Mouse (Mus musculus) T-helper 1 cell (primary cell): ENCODE measurements around the gene Rufy3.

ENCODE experiments used
- in situ Hi-C: fragments of 300-600 bp; cut with MboI, MseI; formaldehyde crosslinking; loops from one replicate; pipeline ENCODE4 v1.15.1; 2025; ENCODE audit warnings: high pct_unique_total_duplicates

Gene Rufy3

DNA sequence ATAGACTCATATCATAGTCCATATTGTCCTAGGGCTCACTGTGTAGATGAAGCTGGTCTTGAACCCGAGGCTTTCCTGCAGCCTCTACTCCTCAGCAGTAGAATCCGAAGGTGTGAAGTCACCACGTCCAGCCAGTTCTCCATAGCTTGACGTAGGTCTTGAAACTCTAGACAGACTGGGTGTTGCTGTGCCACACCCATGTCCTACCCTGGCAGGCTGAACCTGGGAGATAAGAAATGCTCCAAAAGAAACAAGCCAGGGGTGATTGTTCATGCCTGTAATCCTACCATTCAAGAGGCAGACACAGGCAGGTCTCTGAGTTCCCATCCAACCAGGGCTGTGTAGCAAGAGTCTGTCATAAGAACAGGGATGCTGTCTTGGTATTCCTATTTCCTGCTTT, 62.7 kb downstream of the Rufy3 start:
- in situ Hi-C loops, result loop anchor here (5.0 kb wide), 1 partner anchor 55 kb away; no protein-coding TSS in a partner anchor

DNA sequence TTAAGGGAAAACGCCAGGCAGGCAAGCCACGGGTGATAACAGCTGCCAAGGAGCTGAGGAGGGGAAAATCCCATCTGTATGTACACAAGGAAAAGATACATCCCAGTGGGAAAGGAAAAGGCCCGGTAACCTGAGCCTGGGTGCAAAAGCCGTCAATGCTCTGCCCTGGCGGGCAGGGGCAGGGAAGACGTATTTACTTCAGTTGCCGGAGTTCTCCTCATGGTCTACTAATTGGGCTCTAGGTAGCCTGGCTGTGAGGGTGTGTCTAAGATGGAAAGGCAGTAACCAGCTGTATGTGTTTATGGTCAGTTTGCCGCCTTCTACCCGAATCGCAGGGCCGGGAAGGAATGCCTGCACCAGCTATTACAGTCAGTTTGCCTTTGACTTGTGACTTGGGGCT, 64.3 kb downstream of the Rufy3 start:
- in situ Hi-C loops, result loop anchor here (5.0 kb wide), 1 partner anchor 57 kb away; no protein-coding TSS in a partner anchor

DNA sequence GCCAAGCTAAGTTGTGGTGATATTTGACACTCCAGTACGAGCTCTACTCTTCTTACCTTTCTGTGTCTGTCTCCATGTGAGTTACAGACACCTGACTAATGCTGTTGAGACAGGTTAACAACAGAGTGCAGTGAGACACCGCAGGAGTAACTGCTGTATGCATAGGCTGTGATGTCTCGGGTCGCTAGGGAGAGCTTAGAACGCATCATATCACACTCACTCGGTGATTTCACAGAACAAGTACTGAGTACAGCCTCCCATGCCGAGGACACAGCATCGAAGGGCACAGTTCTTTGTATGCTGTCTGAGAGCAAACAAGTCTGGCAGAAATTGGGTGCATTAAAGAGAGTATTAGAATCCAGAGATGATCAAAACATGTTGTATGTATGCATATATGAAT, 65.1 kb downstream of the Rufy3 start:
- in situ Hi-C loops, result loop anchor here (5.0 kb wide), 1 partner anchor 58 kb away; no protein-coding TSS in a partner anchor

DNA sequence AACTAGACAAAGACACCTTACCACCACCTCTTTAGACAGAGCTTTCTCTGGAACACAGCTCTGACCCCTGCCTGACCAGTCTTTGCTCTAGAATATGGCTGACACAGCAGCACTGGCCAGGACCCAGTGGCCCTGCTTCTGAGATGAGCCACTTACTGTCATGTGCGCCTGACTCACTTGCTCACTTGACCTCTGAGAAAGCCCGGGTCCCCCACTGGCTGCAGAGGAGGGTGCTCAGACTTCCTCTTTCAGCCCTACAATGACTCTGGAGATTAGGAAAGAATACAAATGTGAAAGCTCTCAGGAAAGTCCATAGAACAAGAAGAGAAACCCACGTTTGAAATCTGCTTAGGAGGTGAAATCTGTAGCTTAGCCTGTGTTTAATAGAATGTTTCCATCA, 66.0 kb downstream of the Rufy3 start:
- in situ Hi-C loops, result no loop called here

DNA sequence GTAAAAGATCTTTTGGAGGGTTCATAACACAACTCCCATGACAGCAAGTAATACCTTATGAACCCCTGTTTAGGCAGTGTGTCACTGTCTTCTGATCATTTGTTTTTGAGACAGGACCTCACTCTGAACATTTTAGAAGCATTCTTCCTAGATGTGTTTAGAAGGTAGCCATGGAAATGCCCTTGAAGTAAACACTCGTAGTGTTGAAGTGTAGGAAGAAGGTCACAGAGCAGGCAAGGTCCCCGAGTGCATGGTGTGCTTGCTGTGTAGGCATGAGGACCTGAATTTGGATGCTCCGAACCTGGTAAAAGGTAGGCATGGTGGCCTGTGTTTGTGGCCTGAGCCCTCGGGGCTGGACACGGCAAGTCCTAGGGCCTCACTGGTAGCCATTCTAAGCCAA, 66.7 kb downstream of the Rufy3 start:
- in situ Hi-C loops, result no loop called here

DNA sequence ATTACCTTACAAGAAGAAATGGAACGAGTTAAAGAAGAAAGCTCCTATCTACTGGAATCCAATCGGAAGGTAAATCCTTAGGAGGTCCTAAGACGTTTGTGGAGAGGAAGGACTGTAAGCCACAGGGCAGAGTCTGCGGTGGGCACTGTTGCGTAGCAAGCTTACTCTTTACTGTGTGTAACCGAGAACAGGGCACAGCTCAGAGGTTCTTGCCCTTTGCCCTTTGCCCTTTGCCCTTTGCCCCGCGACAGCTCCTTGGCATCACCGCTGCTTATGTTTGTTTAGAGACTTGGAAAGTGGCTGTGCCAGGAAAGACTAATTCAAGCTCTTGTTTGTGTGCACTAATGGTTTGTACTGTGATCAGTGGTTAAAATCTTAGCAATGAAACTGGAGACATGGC, 67.6 kb downstream of the Rufy3 start:
- in situ Hi-C loops, result no loop called here

DNA sequence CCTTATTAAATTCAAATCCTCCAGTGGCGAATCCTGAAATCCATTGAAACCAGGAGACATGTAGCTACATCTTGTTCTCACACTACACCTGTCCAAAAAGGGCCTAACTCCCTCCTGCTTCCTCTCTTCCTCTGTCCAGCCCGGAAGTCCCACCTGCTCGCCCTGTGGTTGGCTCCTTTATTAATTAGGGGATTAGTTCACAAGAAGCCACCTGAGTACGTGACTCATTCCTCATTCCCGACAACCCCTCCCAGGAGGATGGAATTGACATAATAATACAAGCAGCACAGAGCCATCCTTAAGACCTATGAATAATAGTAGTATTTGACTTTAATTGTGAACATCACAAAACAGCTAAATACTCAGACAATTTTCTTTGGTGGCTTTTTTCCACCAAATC, 69.2 kb downstream of the Rufy3 start:
- in situ Hi-C loops, result no loop called here

DNA sequence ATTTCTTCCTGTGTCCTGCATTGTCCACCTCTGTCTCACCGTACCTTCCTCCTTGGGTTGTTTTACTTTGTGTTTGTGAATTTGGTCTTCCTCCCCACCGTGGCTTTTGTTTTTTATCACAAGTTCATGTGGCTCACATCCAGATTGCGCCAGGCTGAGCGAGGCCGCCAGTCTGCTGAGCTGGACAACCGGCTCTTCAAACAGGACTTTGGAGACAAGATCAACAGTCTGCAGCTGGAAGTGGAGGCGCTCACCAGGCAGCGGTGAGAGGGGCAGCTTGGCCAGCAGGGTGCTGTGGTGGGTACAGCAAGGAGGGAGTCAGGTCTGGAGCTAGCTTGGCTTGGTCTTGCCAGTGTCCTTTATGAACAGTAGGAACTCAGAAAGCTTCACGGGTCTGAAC, 77.9 kb downstream of the Rufy3 start:
- in situ Hi-C loops, result no loop called here

DNA sequence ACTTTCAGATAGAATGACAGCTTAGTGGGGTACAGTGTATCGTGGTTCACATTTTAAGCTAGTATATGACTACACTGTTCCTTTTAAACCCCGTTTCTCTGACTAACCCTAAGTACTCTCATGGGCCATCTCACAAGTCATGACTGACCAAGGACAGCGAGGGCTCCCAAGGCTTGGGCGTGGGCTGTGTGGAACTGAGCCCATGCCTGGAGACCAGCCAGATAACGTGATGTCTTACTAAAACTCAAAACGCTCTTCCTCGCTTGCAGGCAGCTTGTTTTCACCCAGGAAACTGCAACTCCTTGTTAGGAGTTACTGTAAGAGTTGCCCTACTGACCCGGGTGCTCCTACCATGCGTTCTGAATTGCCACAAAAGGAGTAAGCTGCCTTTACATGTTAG, 78.7 kb downstream of the Rufy3 start:
- in situ Hi-C loops, result no loop called here

DNA sequence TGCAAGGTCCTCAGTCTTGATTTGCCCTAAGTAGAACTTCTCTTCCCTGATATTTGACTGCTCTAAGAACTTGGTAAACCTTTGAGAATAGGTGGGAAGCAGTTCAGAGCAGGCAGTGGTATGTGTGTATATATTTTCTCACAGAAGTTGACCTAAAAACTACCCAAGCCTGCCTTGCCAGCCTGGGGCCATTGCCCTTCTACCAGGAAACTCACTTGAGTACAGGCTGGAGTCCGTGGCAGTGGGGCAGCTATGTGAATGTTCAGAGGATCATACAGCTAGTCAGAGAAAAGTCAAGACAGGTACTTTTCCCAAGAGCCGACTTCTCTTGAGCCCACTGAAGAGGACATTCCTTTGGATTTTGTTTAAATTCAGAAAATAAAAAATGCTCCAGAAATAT, 80.1 kb downstream of the Rufy3 start:
- in situ Hi-C loops, result no loop called here

DNA sequence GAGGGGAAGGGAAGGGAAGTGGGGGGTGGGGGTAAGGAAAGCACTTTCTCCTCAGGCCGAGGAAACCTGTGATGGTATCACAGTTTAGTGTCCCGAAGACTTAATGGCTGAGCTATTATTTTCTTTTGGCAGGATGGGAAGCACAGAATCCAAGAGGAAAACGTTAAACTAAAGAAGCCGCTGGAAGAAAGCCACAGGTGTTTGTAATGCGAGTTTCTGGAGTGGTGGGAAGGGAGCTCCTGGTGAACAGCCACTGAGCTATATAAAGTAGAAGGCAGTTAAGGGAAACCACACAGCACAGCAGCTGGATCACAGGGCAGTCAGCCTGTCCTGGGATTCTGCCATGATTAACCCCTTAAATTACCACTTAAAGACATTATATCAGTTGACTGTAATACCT, 80.6 kb downstream of the Rufy3 start:
- in situ Hi-C loops, result no loop called here

DNA sequence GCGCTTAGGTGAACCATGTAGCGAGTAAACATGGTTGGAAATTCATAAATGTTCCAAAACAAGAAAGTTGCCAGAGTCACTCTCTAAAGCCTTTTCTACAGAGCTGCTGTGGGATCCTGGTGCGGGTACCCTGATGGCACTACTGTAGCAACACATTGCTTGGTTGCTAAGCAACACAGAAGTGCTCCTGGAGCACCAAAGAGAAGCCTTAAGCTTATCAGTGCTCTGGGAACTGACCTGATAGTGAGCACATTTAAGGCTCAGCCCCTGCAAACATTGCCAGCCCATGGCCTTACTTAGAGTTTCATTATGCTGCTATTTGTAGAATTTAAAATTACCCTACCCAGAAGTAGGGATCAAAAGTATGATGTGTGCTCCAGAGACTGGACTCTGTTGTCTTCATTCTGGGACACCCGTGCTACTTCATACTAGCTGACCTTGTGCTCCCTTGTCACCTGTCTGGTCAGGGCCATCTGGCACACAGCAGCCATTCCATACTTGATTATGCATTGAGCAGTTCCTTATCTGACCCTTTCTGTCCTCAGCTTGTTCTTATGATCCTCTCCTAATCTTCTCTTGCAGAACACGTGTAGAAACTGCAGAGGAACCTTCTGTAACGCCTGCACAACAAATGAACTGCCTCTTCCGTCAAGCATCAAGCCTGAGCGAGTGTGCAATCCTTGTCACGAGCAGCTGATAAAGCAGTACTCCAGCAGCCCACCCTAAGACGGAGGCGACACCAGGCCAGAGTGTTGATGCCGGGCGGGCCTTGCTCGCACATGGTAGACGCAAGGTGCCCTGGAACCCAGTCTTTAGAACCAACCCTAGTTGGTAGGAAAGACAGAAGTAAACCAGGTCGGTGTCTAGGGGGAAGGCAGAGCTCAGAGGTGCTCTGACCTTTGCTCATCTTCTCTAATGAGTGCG, 84.7 kb downstream of the Rufy3 start:
- in situ Hi-C loops, result loop anchor here (10.0 to 25.0 kb wide), 2 partner anchors 135 to 1812 kb away; no protein-coding TSS in a partner anchor

DNA sequence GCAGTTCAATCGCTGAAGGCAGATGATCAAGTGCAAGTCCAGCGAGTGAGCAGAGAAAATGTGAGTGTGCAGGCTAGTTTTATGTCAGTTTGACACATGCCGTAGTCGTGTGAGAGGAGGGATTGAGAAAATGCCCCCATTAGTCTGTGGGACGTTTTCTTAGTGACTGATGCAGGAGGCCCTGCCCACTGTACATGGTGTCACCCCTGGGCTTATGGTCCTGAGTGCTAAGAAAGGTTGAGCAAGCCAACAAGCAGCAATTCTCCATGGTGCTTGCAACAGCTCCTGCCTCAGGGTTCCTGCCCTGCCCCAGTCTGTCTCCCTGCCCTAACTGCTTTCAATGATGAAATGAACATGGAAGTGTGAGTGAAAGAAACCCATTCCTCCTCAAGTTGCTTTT, 87.7 kb downstream of the Rufy3 start:
- in situ Hi-C loops, result loop anchor here (10.0 to 25.0 kb wide), 2 partner anchors 138 to 1815 kb away; no protein-coding TSS in a partner anchor

DNA sequence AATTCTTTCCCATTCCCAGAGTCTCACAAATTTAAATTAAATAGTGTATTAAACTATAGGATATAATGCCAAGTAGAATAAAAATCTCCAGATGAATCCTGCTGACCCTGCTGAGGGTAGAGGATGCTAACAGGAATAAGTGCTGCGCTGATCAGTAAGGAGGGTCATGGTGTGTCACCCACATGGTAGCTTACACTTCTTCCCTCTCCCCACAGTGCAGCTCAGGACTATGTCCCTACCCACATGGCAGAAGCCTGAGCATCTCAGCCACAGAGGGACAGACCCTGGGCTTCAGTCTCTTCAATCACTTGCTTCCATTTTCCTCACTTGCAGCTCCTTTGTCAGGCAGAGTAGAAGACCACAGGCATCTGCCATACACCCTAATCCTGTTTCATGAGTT, 93.0 kb downstream of the Rufy3 start:
- in situ Hi-C loops, result loop anchor here (10.0 to 25.0 kb wide), 2 partner anchors 143 to 1821 kb away; no protein-coding TSS in a partner anchor

DNA sequence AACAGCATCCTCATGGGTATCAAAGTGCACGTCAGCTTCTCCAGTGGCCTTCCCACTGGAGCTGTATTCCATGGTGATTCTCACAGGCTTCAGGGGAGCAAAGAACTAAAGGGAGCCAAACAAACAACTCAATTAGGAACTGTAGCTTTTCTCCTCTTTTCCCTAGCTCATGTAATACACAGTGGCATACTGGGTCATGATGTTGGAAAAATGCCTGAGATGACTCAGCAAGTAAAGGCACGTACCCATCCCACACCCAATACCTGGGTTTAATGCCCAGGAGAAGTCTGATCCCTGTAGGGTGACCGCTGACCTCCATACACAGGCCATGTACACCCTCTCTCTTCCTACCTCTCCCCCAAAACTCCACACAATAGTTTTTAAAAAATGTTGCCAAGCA, 98.3 kb downstream of the Rufy3 start:
- in situ Hi-C loops, result loop anchor here (25.0 kb wide), 1 partner anchor 1826 kb away; no protein-coding TSS in a partner anchor

DNA sequence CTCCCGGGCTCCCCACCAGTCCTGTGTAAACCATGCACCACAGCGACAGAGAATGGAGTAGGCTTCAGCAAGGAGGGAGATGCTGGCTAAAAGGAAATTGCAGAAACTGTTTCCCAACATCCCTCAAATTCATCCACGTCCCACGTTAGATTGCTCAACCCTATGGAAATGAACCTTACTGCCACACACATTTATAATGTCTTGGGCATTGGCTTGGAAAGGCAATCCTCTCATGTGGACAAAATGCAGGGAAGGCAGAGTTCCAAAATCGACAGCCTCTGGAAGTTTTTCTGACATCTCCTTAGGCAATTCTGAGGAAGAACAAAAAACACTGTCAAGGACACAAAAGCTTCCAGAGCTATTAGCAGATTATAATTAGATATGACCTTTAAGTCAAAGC, 99.0 kb downstream of the Rufy3 start:
- in situ Hi-C loops, result loop anchor here (25.0 kb wide), 1 partner anchor 1827 kb away; no protein-coding TSS in a partner anchor

DNA sequence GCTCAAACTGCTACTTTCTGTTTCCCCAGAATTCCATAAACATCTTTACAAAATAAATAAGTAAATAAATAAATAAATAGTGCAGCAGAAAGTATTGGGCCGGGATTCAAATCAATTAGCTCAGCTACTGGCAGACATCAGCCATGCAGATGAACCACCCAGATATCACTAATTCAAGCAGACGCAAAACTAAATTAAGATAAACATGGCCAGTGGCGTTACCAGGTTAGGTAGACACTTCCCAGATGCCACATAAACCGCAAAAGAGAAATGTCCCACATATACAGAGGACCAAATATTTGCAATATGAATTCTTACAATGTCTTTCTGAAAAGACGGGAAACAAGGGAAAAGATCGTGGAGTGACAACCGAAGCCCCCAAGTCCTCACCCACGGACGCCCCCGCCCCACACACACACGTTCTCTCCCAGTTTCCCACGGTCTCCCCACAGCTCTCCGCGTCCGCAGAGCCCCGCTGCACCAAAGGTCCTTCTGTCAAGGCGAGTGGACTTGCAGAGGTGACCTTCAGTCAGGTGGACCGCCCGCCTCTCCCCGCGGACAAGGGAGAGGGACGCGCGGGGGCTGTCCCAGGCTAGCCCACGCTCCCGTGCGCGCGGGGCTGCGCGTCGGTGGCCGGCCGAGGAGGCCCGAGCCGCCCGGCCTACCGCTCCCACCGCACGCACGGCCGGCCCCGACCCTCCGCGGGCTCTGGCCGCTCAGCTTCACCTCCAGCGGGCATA, 110.0 kb downstream of the Rufy3 start:
- in situ Hi-C loops, result loop anchor here (25.0 kb wide), 1 partner anchor 1838 kb away; no protein-coding TSS in a partner anchor

DNA sequence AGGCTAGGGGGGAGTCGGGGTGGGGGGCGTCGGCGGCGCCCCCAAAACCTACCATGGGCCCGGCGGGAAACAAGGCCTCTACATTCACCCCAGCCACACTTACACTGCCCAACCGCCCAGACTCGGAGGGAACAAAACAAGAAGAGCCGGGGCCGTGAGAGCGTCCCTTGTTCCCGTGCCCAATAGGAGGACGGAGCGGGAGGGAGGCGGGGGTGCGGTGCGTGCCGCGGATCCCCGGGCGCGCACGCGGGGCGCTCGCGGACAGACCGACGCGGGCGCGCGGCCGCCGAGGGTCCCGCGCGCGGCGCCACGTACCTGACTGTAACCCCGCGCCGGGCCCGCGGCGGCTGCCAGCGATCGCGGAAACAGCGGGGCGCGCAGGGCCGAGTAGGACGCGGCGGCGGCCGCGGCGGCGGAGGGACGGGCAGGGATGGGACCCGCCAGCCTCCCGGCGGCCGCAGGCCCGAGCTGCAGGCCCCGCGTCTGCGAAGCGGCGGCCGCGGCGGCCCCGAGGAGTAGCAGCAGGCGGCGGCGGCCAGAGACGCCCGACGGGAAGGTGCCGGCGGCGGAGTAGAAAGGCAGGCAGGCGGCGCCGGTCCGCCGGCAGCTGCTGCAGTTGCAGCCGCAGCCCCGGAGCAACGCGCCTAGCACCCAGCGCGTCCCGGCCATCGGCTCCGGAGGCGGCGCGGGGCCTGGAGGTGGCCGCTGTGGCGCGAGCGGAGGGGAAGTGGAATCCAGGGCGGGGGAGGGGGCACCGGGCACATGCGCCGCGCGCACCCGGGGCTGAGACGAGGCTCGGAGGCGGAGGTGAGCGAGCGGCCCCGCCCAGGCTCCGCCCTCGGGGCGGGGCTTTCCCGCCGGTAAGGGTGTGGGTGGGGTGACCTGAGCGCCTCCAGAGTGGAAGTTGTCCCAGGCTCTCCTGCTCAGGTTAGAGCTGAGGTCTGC, 110.9 kb downstream of the Rufy3 start, which contains the start of gene Grsf1:
Gene Grsf1 (minus strand): TSS at position 729 of the 945 bp plus-strand sequence.
- in situ Hi-C loops, result no loop called here

DNA sequence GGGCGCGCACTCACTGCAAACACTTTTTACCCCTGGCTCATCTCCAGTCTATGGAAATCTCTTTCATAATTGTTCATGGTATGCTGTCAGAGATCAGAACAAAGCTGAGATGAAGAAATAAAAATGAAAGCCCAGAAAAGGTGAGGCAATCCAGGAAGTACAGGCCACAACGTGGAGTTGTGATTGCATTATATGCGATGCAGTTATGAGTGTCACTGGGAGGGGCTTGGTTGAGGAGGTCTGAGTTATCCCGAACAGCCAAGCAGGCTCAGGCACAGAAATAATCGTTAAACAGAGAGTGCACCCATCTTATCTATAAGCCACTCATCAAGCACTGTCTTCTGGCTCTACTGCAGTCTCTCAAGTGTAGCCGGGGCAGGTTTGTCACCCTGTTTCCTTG, 114.1 kb downstream of the Rufy3 start:
- in situ Hi-C loops, result no loop called here

DNA sequence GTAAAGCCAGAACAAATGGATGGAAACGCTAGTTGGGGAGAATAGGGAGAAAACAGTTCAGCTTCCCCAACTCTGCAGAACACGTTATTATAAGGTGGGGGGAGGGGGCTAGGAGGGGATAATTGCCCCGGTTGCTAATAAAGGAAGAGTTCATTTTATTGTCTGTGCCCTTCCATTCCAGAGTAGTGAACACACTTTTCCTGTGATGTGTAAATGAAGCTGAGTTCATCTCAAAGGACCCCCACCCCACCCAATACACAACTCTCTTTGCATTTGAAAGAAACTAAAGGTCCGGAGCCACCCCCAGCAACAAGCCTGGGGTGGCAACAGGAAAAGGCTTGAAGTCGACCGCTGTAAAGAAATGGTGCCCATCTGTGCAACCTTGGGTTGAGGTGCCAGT, 114.5 kb downstream of the Rufy3 start:
- in situ Hi-C loops, result no loop called here

DNA sequence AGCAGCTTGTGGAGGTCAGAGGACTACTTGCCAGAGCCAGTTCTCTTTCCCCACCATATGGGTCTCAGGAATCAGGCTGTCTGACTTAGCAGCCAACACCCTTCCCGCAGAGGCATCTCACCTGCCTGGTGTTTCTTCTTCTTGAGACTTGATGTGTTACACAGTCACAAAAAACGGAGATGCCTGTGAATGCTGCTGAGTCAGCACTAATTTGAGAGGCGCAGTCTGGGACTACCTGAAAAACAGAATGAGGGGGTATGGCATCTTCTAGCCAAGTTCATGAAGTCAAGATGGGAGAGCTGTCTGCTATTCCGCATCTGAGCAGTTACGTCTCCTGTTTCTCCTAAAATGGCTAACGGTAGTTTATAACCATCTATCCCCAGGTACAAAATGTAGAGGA, 115.7 kb downstream of the Rufy3 start:
- in situ Hi-C loops, result no loop called here
